ENCODE assay signal across 9 mouse cellular contexts in the genomic region with DNA sequence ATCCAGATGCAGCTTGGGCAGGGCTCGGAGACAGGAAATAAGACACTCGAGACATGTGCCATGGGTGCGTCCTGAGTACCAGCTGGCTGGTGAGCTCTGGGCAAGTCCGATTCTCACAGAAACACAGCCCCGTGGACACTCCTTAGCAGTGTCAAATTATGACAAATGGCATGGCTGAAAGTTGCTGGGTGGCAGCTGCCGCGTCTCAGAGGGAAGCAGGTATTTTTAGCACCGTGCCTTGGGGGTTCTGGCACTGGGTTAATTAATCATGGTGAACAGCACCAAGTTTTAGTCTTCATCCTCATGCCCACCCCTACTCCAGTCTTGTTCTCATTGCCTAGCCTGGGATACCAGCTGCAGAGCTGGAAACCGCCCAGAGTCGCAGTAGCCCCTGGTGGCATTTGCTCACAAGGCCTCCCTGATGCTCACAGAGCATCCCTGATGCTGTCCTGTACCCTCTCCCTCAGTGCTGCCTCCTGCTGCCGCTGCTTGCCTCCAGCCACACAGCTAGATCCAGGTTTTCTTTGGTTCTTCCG. TPM values are rescaled to one million over a fixed set of nuclear protein-coding genes. Genes with fewer than 3 reads are reported as not detected.
DNase-seq lines count a peak whose midpoint lies in the region; ATAC-seq and TF ChIP-seq lines count a peak whose summit lies in the region.
"Had no signal": no experiment of that assay in that cellular context is flagged by ENCODE, and none has a peak within 500 bp of the region (broad histone marks: within the 10 kb centered on the region; RNA-seq: fewer than 3 reads in every experiment).

No protein-coding gene starts in this region.

- WGBS in midbrain, embryonic 10.5 days = 70% methylated on average over 12 of the region's 12 CpGs
- WGBS in midbrain, embryonic 11.5 days = 78% methylated on average over 12 of the region's 12 CpGs
- 25% methylated on average over 12 of the region's 12 CpGs for WGBS in hindbrain, postnatal 0 days
- 21% methylated on average over 12 of the region's 12 CpGs for WGBS in stomach, embryonic 14.5 days

- no peak overlapping the region for H3K4me3 ChIP-seq in midbrain, embryonic 10.5 days
- no peak overlapping the region for H3K4me3 ChIP-seq in midbrain, embryonic 11.5 days (ENCODE audit: low read depth, low read length)
- no peak overlapping the region for H3K4me3 ChIP-seq in hindbrain, postnatal 0 days (ENCODE audit: low read length)
- H3K4me3 ChIP-seq in stomach, embryonic 14.5 days (ENCODE audit: low read depth, low read length) = no peak overlapping the region

- no peak overlapping the region for H3K9ac ChIP-seq in midbrain, embryonic 11.5 days (ENCODE audit: low read length)
- no peak overlapping the region for H3K9ac ChIP-seq in hindbrain, postnatal 0 days (replicated peaks; ENCODE audit: low read length)
- no peak overlapping the region for H3K9ac ChIP-seq in stomach, embryonic 14.5 days (replicated peaks; ENCODE audit: low read depth, low read length)

- H3K4me1 ChIP-seq in midbrain, embryonic 10.5 days = peaks cover 56% of the 10 kb centered on the region
- peaks cover 10% of the 10 kb centered on the region; the same call in 1 of the 2 replicates for H3K4me1 ChIP-seq in midbrain, embryonic 11.5 days (ENCODE audit: control insufficient read depth, insufficient read depth, low read length)
- peaks cover 2% of the 10 kb centered on the region; the same call in 1 of the 2 replicates for H3K4me1 ChIP-seq in hindbrain, postnatal 0 days (ENCODE audit: insufficient read depth, low read length)
- H3K4me1 ChIP-seq in stomach, embryonic 14.5 days (ENCODE audit: control insufficient read depth, insufficient read depth, low read length) = no peaks in the 10 kb centered on the region; the same call in 1 of the 2 replicates

- H3K4me2 ChIP-seq in midbrain, embryonic 11.5 days = no peak overlapping the region
- H3K4me2 ChIP-seq in hindbrain, postnatal 0 days (ENCODE audit: low read depth, low read length) = no peak overlapping the region
- H3K4me2 ChIP-seq in stomach, embryonic 14.5 days (replicated peaks; ENCODE audit: low read depth, low read length) = no peak overlapping the region

- TF ChIP-seq CTCF in hindbrain, postnatal 0 days (IDR thresholded peaks at IDR 0.05; ENCODE audit: low read depth) = peak; percentile 61

- H3K36me3 ChIP-seq in midbrain, embryonic 10.5 days = no peaks in the 10 kb centered on the region
- H3K36me3 ChIP-seq in midbrain, embryonic 11.5 days (ENCODE audit: control insufficient read depth, insufficient read depth, low read length) = no peaks in the 10 kb centered on the region
- no peaks in the 10 kb centered on the region for H3K36me3 ChIP-seq in hindbrain, postnatal 0 days (ENCODE audit: insufficient read depth, low read length)
- no peaks in the 10 kb centered on the region for H3K36me3 ChIP-seq in stomach, embryonic 14.5 days (ENCODE audit: control insufficient read depth, insufficient read depth, low read length)

- peak overlapping the region; percentile 69 for H3K27ac ChIP-seq in midbrain, embryonic 10.5 days (replicated peaks)
- no peak overlapping the region for H3K27ac ChIP-seq in midbrain, embryonic 11.5 days (ENCODE audit: low read depth, low read length)
- H3K27ac ChIP-seq in hindbrain, postnatal 0 days = peak overlapping the region; percentile 52
- H3K27ac ChIP-seq in stomach, embryonic 14.5 days (ENCODE audit: low read length) = no peak overlapping the region

- ATAC-seq in midbrain, embryonic 11.5 days (ENCODE audit: low FRiP score) = no peak
- peak; percentile 72 for ATAC-seq in hindbrain, postnatal 0 days
- ATAC-seq in stomach, embryonic 14.5 days (ENCODE audit: insufficient number of reproducible peaks, insufficient read depth, low FRiP score, low read depth) = 0 out of 2 replicates have a peak, but pooled peaks have one; percentile 53
- ATAC-seq in erythroblast, adult 5-6 weeks (replicated peaks; ENCODE audit: low FRiP score, poor library complexity, severe bottlenecking) = no peak

- peak; percentile 49 for DNase-seq in gastrocnemius, adult 18-20 months (ENCODE audit: low spot score)
- DNase-seq in gastrocnemius, postnatal 10 days = no peak
- no peak for DNase-seq in midbrain, embryonic 10.5 days (ENCODE audit: low spot score)
- DNase-seq in midbrain, embryonic 11.5 days (ENCODE audit: low spot score, missing footprints) = no peak
- DNase-seq in hindbrain, postnatal 0 days (ENCODE audit: low spot score) = peak; percentile 72
- no peak for DNase-seq in urinary bladder, postnatal 25 days (ENCODE audit: low spot score)

- no peaks in the 10 kb centered on the region for H3K9me3 ChIP-seq in midbrain, embryonic 10.5 days (replicated peaks)
- no peaks in the 10 kb centered on the region for H3K9me3 ChIP-seq in midbrain, embryonic 11.5 days (ENCODE audit: control insufficient read depth, low read length)
- no peaks in the 10 kb centered on the region for H3K9me3 ChIP-seq in hindbrain, postnatal 0 days (ENCODE audit: low read length)
- H3K9me3 ChIP-seq in stomach, embryonic 14.5 days (ENCODE audit: control insufficient read depth, low read depth, low read length) = no peaks in the 10 kb centered on the region

- H3K27me3 ChIP-seq in midbrain, embryonic 10.5 days (ENCODE audit: low read depth, poor library complexity, severe bottlenecking) = peaks cover 22% of the 10 kb centered on the region
- H3K27me3 ChIP-seq in midbrain, embryonic 11.5 days (ENCODE audit: control insufficient read depth, insufficient read depth, low read length) = no peaks in the 10 kb centered on the region
- no peaks in the 10 kb centered on the region for H3K27me3 ChIP-seq in hindbrain, postnatal 0 days (ENCODE audit: insufficient read depth, low read length)
- H3K27me3 ChIP-seq in stomach, embryonic 14.5 days (ENCODE audit: control insufficient read depth, insufficient read depth, low read length) = no peaks in the 10 kb centered on the region

RNA-seq across cellular contexts. Expression of a gene that starts 5.0 kb away (rescaled TPM):
- total RNA-seq in gastrocnemius, adult 18-20 months (2021) = not detected
- not detected for total RNA-seq in gastrocnemius, postnatal 10 days (2021)
- polyA plus RNA-seq in midbrain, embryonic 10.5 days (2016; fragmentation: Nextera tagmentation; extraction: Ambion mirVana) = 4.7 and 6.0 TPM in 2 replicates
- polyA plus RNA-seq in midbrain, embryonic 11.5 days (2014; fragmentation: Nextera tagmentation; extraction: Ambion mirVana) = 9.1 and 9.5 TPM in 2 replicates
- not detected in 2 replicates for total RNA-seq in hindbrain, postnatal 0 days (2014; rRNA removed)
- polyA plus RNA-seq in hindbrain, postnatal 0 days (2015; fragmentation: Nextera tagmentation; extraction: Ambion mirVana) = 0.15 TPM in 1 of 2 replicates, not detected in the other
- not detected in 2 replicates for polyA plus RNA-seq in stomach, embryonic 14.5 days (2014; fragmentation: Nextera tagmentation; extraction: Ambion mirVana)
- total RNA-seq in erythroblast, adult 5-6 weeks (2015; ENCODE audit: low replicate concordance) = not detected in 2 replicates
- total RNA-seq in erythroblast, adult 5-6 weeks (2017; ENCODE audit: low replicate concordance) = not detected in 2 replicates
- total RNA-seq: left cerebral cortex, adult 18-20 months had no signal

Comparison
In these comparisons a context has a peak if more than half of its experiments do, and no peak if none do; other contexts are left out.
1. DNase-seq: peak in gastrocnemius, adult 18-20 months (single experiment) and hindbrain, postnatal 0 days (single experiment); none in gastrocnemius, postnatal 10 days (single experiment), midbrain, embryonic 10.5 days (single experiment), midbrain, embryonic 11.5 days (single experiment) and urinary bladder, postnatal 25 days (single experiment).
2. H3K27ac ChIP-seq: peak in midbrain, embryonic 10.5 days (single experiment) and hindbrain, postnatal 0 days (single experiment); none in midbrain, embryonic 11.5 days (single experiment) and stomach, embryonic 14.5 days (single experiment).
3. ATAC-seq: peak in hindbrain, postnatal 0 days (single experiment) and stomach, embryonic 14.5 days (single experiment); none in midbrain, embryonic 11.5 days (single experiment) and erythroblast, adult 5-6 weeks (single experiment).